ENCODE assay signal across 8 mouse cellular contexts in genomic region chr2:154677651-154678139, GRCm38 (mm10). TPM values are rescaled to one million over a fixed set of nuclear protein-coding genes. Genes with fewer than 3 reads are reported as not detected.
DNase-seq lines count a peak whose midpoint lies in the region; ATAC-seq lines count a peak whose summit lies in the region.

No protein-coding gene starts in this region.

- no peaks in the 10 kb centered on the region for H3K9me3 ChIP-seq in kidney, embryonic 16.5 days (ENCODE audit: low read length)
- no peaks in the 10 kb centered on the region for H3K9me3 ChIP-seq in liver, embryonic 13.5 days (replicated peaks)
- H3K9me3 ChIP-seq in neural tube, embryonic 13.5 days, result no peaks in the 10 kb centered on the region

- H3K4me3 ChIP-seq in kidney, embryonic 16.5 days (ENCODE audit: low read length), result no peak overlapping the region
- H3K4me3 ChIP-seq in liver, embryonic 13.5 days (replicated peaks), result peak overlapping the region; percentile 24
- H3K4me3 ChIP-seq in neural tube, embryonic 13.5 days, result peak overlapping the region; percentile 12; the same call in 1 of the 2 replicates

- peaks cover 3% of the 10 kb centered on the region for H3K36me3 ChIP-seq in kidney, embryonic 16.5 days (ENCODE audit: insufficient read depth, low read length)
- H3K36me3 ChIP-seq in liver, embryonic 13.5 days, result peaks cover 16% of the 10 kb centered on the region
- H3K36me3 ChIP-seq in neural tube, embryonic 13.5 days, result 0 out of 2 replicates have a peak, but pooled peaks cover under 1% of the 10 kb centered on the region

- no peaks in the 10 kb centered on the region for H3K27me3 ChIP-seq in kidney, embryonic 16.5 days (ENCODE audit: insufficient read depth, low read length)
- H3K27me3 ChIP-seq in liver, embryonic 13.5 days, result no peaks in the 10 kb centered on the region
- H3K27me3 ChIP-seq in neural tube, embryonic 13.5 days, result no peaks in the 10 kb centered on the region

- peaks cover 33% of the 10 kb centered on the region for H3K4me1 ChIP-seq in kidney, embryonic 16.5 days (ENCODE audit: insufficient read depth, low read length)
- peaks cover 64% of the 10 kb centered on the region for H3K4me1 ChIP-seq in liver, embryonic 13.5 days (replicated peaks)
- peaks cover 67% of the 10 kb centered on the region for H3K4me1 ChIP-seq in neural tube, embryonic 13.5 days (replicated peaks)

- peak; percentile 76 for ATAC-seq in kidney, embryonic 16.5 days (ENCODE audit: low FRiP score, low TSS enrichment)
- 0 out of 2 replicates have a peak, but pooled peaks have one; percentile 18 for ATAC-seq in liver, embryonic 13.5 days (ENCODE audit: low read depth)
- peak; percentile 72 for ATAC-seq in neural tube, embryonic 13.5 days (ENCODE audit: low read depth)
- ATAC-seq in monocyte, adult 5-6 weeks (replicated peaks; ENCODE audit: insufficient number of reproducible peaks, low FRiP score, low TSS enrichment, poor library complexity, severe bottlenecking), result no peak

- WGBS in kidney, embryonic 16.5 days, result 40% methylated on average over 10 of the region's 10 CpGs
- WGBS in liver, embryonic 13.5 days (ENCODE audit: insufficient replicate concordance), result 43% methylated on average over 10 of the region's 10 CpGs
- WGBS in neural tube, embryonic 13.5 days, result 9% methylated on average over 10 of the region's 10 CpGs

- H3K4me2 ChIP-seq in kidney, embryonic 16.5 days (replicated peaks; ENCODE audit: low read depth, low read length), result peak overlapping the region; percentile 11; the same call in 1 of the 2 replicates
- peak overlapping the region; percentile 53 for H3K4me2 ChIP-seq in liver, embryonic 13.5 days
- H3K4me2 ChIP-seq in neural tube, embryonic 13.5 days, result peak overlapping the region; percentile 52

- peak overlapping the region; percentile 40 for H3K27ac ChIP-seq in kidney, embryonic 16.5 days (ENCODE audit: low read length)
- peak overlapping the region; percentile 83 for H3K27ac ChIP-seq in liver, embryonic 13.5 days
- peak overlapping the region; percentile 91 for H3K27ac ChIP-seq in neural tube, embryonic 13.5 days (replicated peaks)

- H3K9ac ChIP-seq in kidney, embryonic 16.5 days (replicated peaks; ENCODE audit: low read length), result peak overlapping the region; percentile 35
- H3K9ac ChIP-seq in liver, embryonic 13.5 days, result peak overlapping the region; percentile 49
- peak overlapping the region; percentile 58 for H3K9ac ChIP-seq in neural tube, embryonic 13.5 days

- peak; percentile 45 for DNase-seq in adrenal gland, adult 2 months
- DNase-seq in adrenal gland, adult 8-10 months, result no peak
- peak; percentile 60 for DNase-seq in embryo, embryonic 9.5 days (ENCODE audit: extremely low spot score)
- peak; percentile 46 to 51 for DNase-seq in heart, adult 9 months (ENCODE audit: low spot score in 2 of 2)
- DNase-seq in liver, embryonic 13.5 days, result no peak

RNA-seq across cellular contexts. Expression of gene Chmp4b, which starts 26.2 kb away (rescaled TPM):
- total RNA-seq in adrenal gland, adult 2 months (2021), result 100 to 1,000 TPM; 236 to 263 TPM
- 96.3 and 114 TPM in 2 replicates for polyA plus RNA-seq in adrenal gland, adult 2 months (2012; rRNA removed)
- 100 to 1,000 TPM; 224 to 310 (median 256) TPM for total RNA-seq in adrenal gland, adult 8-10 months (2022)
- 18.0 and 20.7 TPM in 2 replicates for polyA plus RNA-seq in kidney, embryonic 16.5 days (2015; fragmentation: Nextera tagmentation; extraction: Ambion mirVana)
- polyA plus RNA-seq in liver, embryonic 13.5 days (2015; fragmentation: Nextera tagmentation; extraction: Ambion mirVana), result 15.0 and 17.5 TPM in 2 replicates
- polyA plus RNA-seq in neural tube, embryonic 13.5 days (2015; fragmentation: Nextera tagmentation; extraction: Ambion mirVana), result 29.1 and 29.6 TPM in 2 replicates
- total RNA-seq in monocyte, adult 5-6 weeks (2017), result 201 to 228 TPM (median 225 TPM) in 3 replicates

Comparison
In these comparisons a context has a peak if more than half of its experiments do, and no peak if none do; other contexts are left out.
1. DNase-seq: peak in adrenal gland, adult 2 months (single experiment), embryo, embryonic 9.5 days (single experiment) and heart, adult 9 months (2 of 2); none in adrenal gland, adult 8-10 months (single experiment) and liver, embryonic 13.5 days (single experiment).
2. H3K27ac ChIP-seq: peak in every context shown above with its lines; median percentile 91 in neural tube, embryonic 13.5 days; 83 in liver, embryonic 13.5 days; 40 in kidney, embryonic 16.5 days.
3. Peak in every context shown above with its lines, with median percentiles within 50 percentile points of each other: H3K4me2 ChIP-seq and H3K9ac ChIP-seq.